Mouse (Mus musculus) lung, postnatal 10 days (tissue): ENCODE measurements around the gene Sult5a1.
A peak's percentile ranks its signal among the peaks of the same experiment; 100 is the strongest.
"Not testable (repeated sequence)": the region's sequence is repeated elsewhere in the genome, so short reads cannot be mapped to it uniquely, and the experiment has no call there.

Source experiments
- DNase-seq: peaks from one replicate; pipeline ENCODE4 v3.0.0; 2021

The Sult5a1 gene

GRCm38 (mm10) chr8:123157888-123158465 lies at the start of gene Sult5a1:
Sult5a1 (minus strand) TSS chr8:123158315.
- DNase-seq, result peak; percentile 40

GRCm38 (mm10) chr8:123203571-123203970 lies 45.5 kb upstream of the Sult5a1 start:
- DNase-seq, result no peak

GRCm38 (mm10) chr8:123202288-123202687 lies 44.2 kb upstream of the Sult5a1 start:
- peak; percentile 85 for DNase-seq

- DNase-seq, result peak; percentile 26
Measured at GRCm38 (mm10) chr8:123199864-123200263, 41.7 kb upstream of the Sult5a1 start.

- not testable (repeated sequence) for DNase-seq
Measured at GRCm38 (mm10) chr8:123197016-123197415, 38.9 kb upstream of the Sult5a1 start.

GRCm38 (mm10) chr8:123193771-123194170 lies 35.7 kb upstream of the Sult5a1 start:
- DNase-seq, result no peak

GRCm38 (mm10) chr8:123191908-123192307 lies 33.8 kb upstream of the Sult5a1 start:
- no peak for DNase-seq

- peak; percentile 91 for DNase-seq
Measured at GRCm38 (mm10) chr8:123190678-123191077, 32.6 kb upstream of the Sult5a1 start.

GRCm38 (mm10) chr8:123188841-123189240 lies 30.7 kb upstream of the Sult5a1 start:
- peak; percentile 31 for DNase-seq

- no peak for DNase-seq
Measured at GRCm38 (mm10) chr8:123188006-123188405, 29.9 kb upstream of the Sult5a1 start.

GRCm38 (mm10) chr8:123185566-123186409 lies 27.7 kb upstream of the Sult5a1 start, which contains the start of gene Dpep1:
Dpep1 (plus strand) TSS chr8:123186242.
- peak; percentile 76 for DNase-seq

- DNase-seq, result peak; percentile 42
Measured at GRCm38 (mm10) chr8:123181391-123181790, 23.3 kb upstream of the Sult5a1 start.

GRCm38 (mm10) chr8:123156070-123156773 lies 1.9 kb downstream of the Sult5a1 start:
- no peak for DNase-seq

- peak; percentile 80 for DNase-seq
Measured at GRCm38 (mm10) chr8:123155177-123155576, 2.9 kb downstream of the Sult5a1 start.

GRCm38 (mm10) chr8:123150737-123151171 lies 7.4 kb downstream of the Sult5a1 start:
- peak; percentile 79 for DNase-seq

- DNase-seq, result peak; percentile 52
Measured at GRCm38 (mm10) chr8:123146390-123146789, 11.7 kb downstream of the Sult5a1 start.

- peak; percentile 73 for DNase-seq
Measured at GRCm38 (mm10) chr8:123145279-123145678, 12.8 kb downstream of the Sult5a1 start.

- DNase-seq, result peak; percentile 97
Measured at GRCm38 (mm10) chr8:123141741-123142462, 16.2 kb downstream of the Sult5a1 start.

GRCm38 (mm10) chr8:123138741-123139140 lies 19.4 kb downstream of the Sult5a1 start:
- DNase-seq, result no peak

- DNase-seq, result peak; percentile 69
Measured at GRCm38 (mm10) chr8:123137645-123138077, 20.5 kb downstream of the Sult5a1 start.

- DNase-seq, result no peak
Measured at GRCm38 (mm10) chr8:123136287-123136686, 21.8 kb downstream of the Sult5a1 start.

GRCm38 (mm10) chr8:123135806-123136205 lies 22.3 kb downstream of the Sult5a1 start:
- no peak for DNase-seq

- DNase-seq, result no peak
Measured at GRCm38 (mm10) chr8:123135406-123135805, 22.7 kb downstream of the Sult5a1 start.
